Mouse (Mus musculus) left cerebral cortex, postnatal 10 days (tissue): ENCODE data around the gene Ablim1. TPM values are rescaled to one million over a fixed set of nuclear protein-coding genes. Genes with fewer than 3 reads are reported as not detected.

Source experiments
- DNase-seq, 2 experiments: peaks; one replicate each; pipeline ENCODE4 v3.0.0; 2021 to 2022; ENCODE audit warnings: low spot score in 2 of 2, mixed read lengths in 1 of 2; ENCODE audit errors: extremely low spot score in 1 of 2
- intact Hi-C: fragments of 180-260 bp; cut with DNase I; formaldehyde crosslinking; loops from one replicate; pipeline ENCODE4 v1.15.1; 2025
- total RNA-seq, 2 experiments: library from RNA; stranded (reverse); gene quantifications; 2 replicates each; pipeline ENCODE4 v1.2.3; 2021

Gene Ablim1
- total RNA-seq, 2 experiments from 2014 or later, result 126 to 136 TPM

GRCm38 (mm10) chr19:57181852-57182528, 132.7 kb downstream of the Ablim1 start:
- no peak for DNase-seq
- intact Hi-C loops, result no loop called here

- intact Hi-C loops, result no loop called here
- no peak for DNase-seq
Observed at GRCm38 (mm10) chr19:57181317-57181716, 133.4 kb downstream of the Ablim1 start.

GRCm38 (mm10) chr19:57180908-57181307, 133.8 kb downstream of the Ablim1 start:
- intact Hi-C loops, result no loop called here
- DNase-seq, result no peak

- peak in 1 of 2 experiments; percentile 18 for DNase-seq
- intact Hi-C loops, result no loop called here
Observed at GRCm38 (mm10) chr19:57180333-57180732, 134.4 kb downstream of the Ablim1 start.

- intact Hi-C loops, result no loop called here
Observed at GRCm38 (mm10) chr19:57179269-57179668, 135.4 kb downstream of the Ablim1 start.

GRCm38 (mm10) chr19:57177334-57177733, 137.4 kb downstream of the Ablim1 start:
- DNase-seq, result no peak
- intact Hi-C loops, result no loop called here

More at GRCm38 (mm10) chr19:57179269-57179668, 135.4 kb downstream of the Ablim1 start:
- DNase-seq, result peak in 1 of 2 experiments; percentile 9

- intact Hi-C loops, result no loop called here
- DNase-seq, result no peak
Observed at GRCm38 (mm10) chr19:57175077-57175476, 139.6 kb downstream of the Ablim1 start.

GRCm38 (mm10) chr19:57174541-57174940, 140.2 kb downstream of the Ablim1 start:
- intact Hi-C loops, result no loop called here
- DNase-seq, result no peak

- intact Hi-C loops, result no loop called here
- peak in 1 of 2 experiments; percentile 9 for DNase-seq
Observed at GRCm38 (mm10) chr19:57174045-57174444, 140.7 kb downstream of the Ablim1 start.

GRCm38 (mm10) chr19:57172321-57172720, 142.4 kb downstream of the Ablim1 start:
- intact Hi-C loops, result no loop called here
- no peak for DNase-seq

- intact Hi-C loops, result no loop called here
- DNase-seq, result no peak
Observed at GRCm38 (mm10) chr19:57170880-57171279, 143.8 kb downstream of the Ablim1 start.

- DNase-seq, result no peak
Observed at GRCm38 (mm10) chr19:57169485-57169884, 145.2 kb downstream of the Ablim1 start.

GRCm38 (mm10) chr19:57167721-57168120, 147.0 kb downstream of the Ablim1 start:
- intact Hi-C loops, result no loop called here

More at GRCm38 (mm10) chr19:57169485-57169884, 145.2 kb downstream of the Ablim1 start:
- intact Hi-C loops, result no loop called here

GRCm38 (mm10) chr19:57164882-57165281, 149.8 kb downstream of the Ablim1 start:
- no peak for DNase-seq
- intact Hi-C loops, result loop anchor here (5.0 kb wide), 1 partner anchor 92 kb away; no protein-coding TSS in a partner anchor

More at GRCm38 (mm10) chr19:57167721-57168120, 147.0 kb downstream of the Ablim1 start:
- DNase-seq, result no peak

- no peak for DNase-seq
- intact Hi-C loops, result loop anchor here (5.0 kb wide), 1 partner anchor 94 kb away; no protein-coding TSS in a partner anchor
Observed at GRCm38 (mm10) chr19:57163315-57163714, 151.4 kb downstream of the Ablim1 start.

GRCm38 (mm10) chr19:57161978-57162727, 152.6 kb downstream of the Ablim1 start:
- no peak for DNase-seq
- intact Hi-C loops, result loop anchor here (2.0 to 5.0 kb wide), 2 partner anchors 95 to 163 kb away; no protein-coding TSS in a partner anchor

- intact Hi-C loops, result loop anchor here (2.0 to 5.0 kb wide), 2 partner anchors 96 to 164 kb away; no protein-coding TSS in a partner anchor
- no peak for DNase-seq
Observed at GRCm38 (mm10) chr19:57161010-57161660, 153.6 kb downstream of the Ablim1 start.

GRCm38 (mm10) chr19:57157731-57158343, 156.9 kb downstream of the Ablim1 start:
- no peak for DNase-seq
- intact Hi-C loops, result no loop called here
